Mouse (Mus musculus) thymus, adult 2 months (tissue): ENCODE results near the gene Upf1.

Experiments used
- CTCF ChIP-seq: fragments of 200-500 bp; IDR thresholded peaks from 2 replicates; pipeline ENCODE4 v1.5.1; 2012; ENCODE audit warnings: mild to moderate bottlenecking, control low read depth, low read length, moderate library complexity, borderline replicate concordance; ENCODE audit not compliant: control insufficient read depth, poor library complexity, insufficient read depth; ENCODE audit errors: extremely low read depth
- POLR2A ChIP-seq: fragments of 200-500 bp; IDR thresholded peaks from 2 replicates; pipeline ENCODE4 v1.6.1; 2012; ENCODE audit warnings: mild to moderate bottlenecking, low read length, control low read depth, moderate library complexity; ENCODE audit not compliant: control insufficient read depth, poor library complexity, insufficient read depth; ENCODE audit errors: extremely low read depth

GRCm38 (mm10) chr8:70370476-70370875 is 17.4 kb upstream of the Upf1 start:
- TF ChIP-seq POLR2A, result no peak
- no peak for TF ChIP-seq CTCF
